Mouse (Mus musculus) ZHBTc4 (cell line): ENCODE results near the gene Ier5.

Experiments
- DNase-seq: peaks from one replicate; pipeline ENCODE4 v3.0.0-alpha.2; 2011; ENCODE audit warnings: low read depth, low spot score

Gene Ier5

GRCm38 (mm10) chr1:155099280-155099848 lies at the start of gene Ier5:
Gene Ier5 (minus strand): TSS chr1:155099636.
- DNase-seq: peak; percentile 97

GRCm38 (mm10) chr1:155147228-155147627 lies 47.8 kb upstream of the Ier5 start:
- no peak for DNase-seq

- peak; percentile 23 for DNase-seq
Measured at GRCm38 (mm10) chr1:155146572-155146980, 47.1 kb upstream of the Ier5 start, which contains the start of gene Mr1. Gene Mr1 (minus strand): TSS chr1:155146814.

- no peak for DNase-seq
Measured at GRCm38 (mm10) chr1:155145620-155146019, 46.2 kb upstream of the Ier5 start.

GRCm38 (mm10) chr1:155140076-155140475 lies 40.6 kb upstream of the Ier5 start:
- DNase-seq: peak; percentile 83

- DNase-seq: no peak
Measured at GRCm38 (mm10) chr1:155138795-155139194, 39.4 kb upstream of the Ier5 start.

GRCm38 (mm10) chr1:155134866-155135265 lies 35.4 kb upstream of the Ier5 start:
- DNase-seq: no peak

- DNase-seq: no peak
Measured at GRCm38 (mm10) chr1:155127429-155127934, 28.0 kb upstream of the Ier5 start.

GRCm38 (mm10) chr1:155126716-155127115 lies 27.3 kb upstream of the Ier5 start:
- no peak for DNase-seq

- no peak for DNase-seq
Measured at GRCm38 (mm10) chr1:155124397-155124796, 25.0 kb upstream of the Ier5 start.

GRCm38 (mm10) chr1:155121977-155122939 lies 22.8 kb upstream of the Ier5 start:
- no peak for DNase-seq

GRCm38 (mm10) chr1:155119719-155120118 lies 20.3 kb upstream of the Ier5 start:
- no peak for DNase-seq

GRCm38 (mm10) chr1:155113946-155114345 lies 14.5 kb upstream of the Ier5 start:
- DNase-seq: no peak

GRCm38 (mm10) chr1:155112875-155113274 lies 13.4 kb upstream of the Ier5 start:
- no peak for DNase-seq

GRCm38 (mm10) chr1:155112118-155112517 lies 12.7 kb upstream of the Ier5 start:
- DNase-seq: no peak

- DNase-seq: peak; percentile 66
Measured at GRCm38 (mm10) chr1:155111491-155111890, 12.1 kb upstream of the Ier5 start.

GRCm38 (mm10) chr1:155109387-155110350 lies 10.2 kb upstream of the Ier5 start:
- DNase-seq: no peak

- no peak for DNase-seq
Measured at GRCm38 (mm10) chr1:155108412-155108811, 9.0 kb upstream of the Ier5 start.

GRCm38 (mm10) chr1:155107843-155108242 lies 8.4 kb upstream of the Ier5 start:
- DNase-seq: no peak

- no peak for DNase-seq
Measured at GRCm38 (mm10) chr1:155106310-155106709, 6.9 kb upstream of the Ier5 start.

- no peak for DNase-seq
Measured at GRCm38 (mm10) chr1:155103991-155104390, 4.6 kb upstream of the Ier5 start.
